Mouse (Mus musculus) erythroblast, embryonic 14.5 days (primary cell): ENCODE data around the gene Robo2.

ENCODE experiments used
- GATA1 ChIP-seq: IDR thresholded peaks from 2 replicates; pipeline ENCODE4 v1.6.1; 2012; ENCODE audit warnings: low read length, inconsistent platforms, mixed read lengths
- TAL1 ChIP-seq: IDR thresholded peaks from 3 replicates; pipeline ENCODE4 v1.6.1; 2012; ENCODE audit warnings: low read length, inconsistent platforms, mixed read lengths

DNA sequence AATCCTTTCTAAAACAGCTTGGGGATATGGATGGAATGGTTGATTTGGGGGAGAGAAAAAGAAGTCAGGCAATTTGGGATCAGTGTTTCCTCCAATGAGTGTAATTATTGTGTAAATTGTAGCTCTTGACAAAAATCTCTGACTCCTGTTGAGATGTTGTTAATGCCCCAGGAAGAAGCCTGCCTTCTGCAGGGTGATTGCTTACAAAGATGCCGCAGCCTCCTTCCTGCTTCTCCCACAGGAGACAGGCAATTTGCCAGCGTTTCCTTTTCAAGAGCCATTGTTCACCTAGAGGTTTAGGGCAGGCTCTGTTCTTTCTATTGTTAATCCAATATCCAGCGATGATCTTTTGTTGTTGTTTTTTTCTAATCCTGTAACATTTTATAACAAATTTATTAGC is 547.9 kb downstream of the Robo2 start:
- TF ChIP-seq GATA1 = no peak
- no peak for TF ChIP-seq TAL1
